Mouse (Mus musculus) heart, embryonic 14.5 days (tissue): ENCODE results near the gene Hs3st5. TPM values are rescaled to one million over a fixed set of nuclear protein-coding genes. Genes with fewer than 3 reads are reported as not detected.

Source experiments
- ATAC-seq: fragments of 200-750 bp; cut with Nextera tagmentation; 2 replicates; pipeline ENCODE4 v1.8.0; 2017; ENCODE audit warnings: low read depth, moderate TSS enrichment; ENCODE audit not compliant: insufficient number of reproducible peaks, insufficient read depth, low FRiP score
- H3K27ac ChIP-seq, 2 experiments: fragments of 200-500 bp in 1 of 2; fragments of 300-500 bp in 1 of 2; sonication (generic) in 1 of 2; replicated peaks in 1 of 2; 2 replicates each; pipeline ENCODE4 v1.5.1; 2012 to 2014; ENCODE audit warnings: low read depth in 2 of 2, low read length in 2 of 2, control low read depth in 1 of 2, mild to moderate bottlenecking in 1 of 2, mixed read lengths in 1 of 2; ENCODE audit not compliant: control insufficient read depth in 1 of 2, insufficient read depth in 1 of 2
- H3K27me3 ChIP-seq: fragments of 300-500 bp; sonication (generic); 2 replicates; pipeline ENCODE4 v1.6.1; 2014; ENCODE audit warnings: mild to moderate bottlenecking, low read length, control low read depth; ENCODE audit not compliant: control insufficient read depth, insufficient read depth
- H3K36me3 ChIP-seq: fragments of 300-500 bp; sonication (generic); 2 replicates; pipeline ENCODE4 v1.6.1; 2014; ENCODE audit warnings: mild to moderate bottlenecking, control low read depth, low read length, mixed read lengths; ENCODE audit not compliant: control insufficient read depth, insufficient read depth
- H3K4me1 ChIP-seq, 2 experiments: fragments of 200-500 bp in 1 of 2; fragments of 300-500 bp in 1 of 2; sonication (generic) in 1 of 2; 2 replicates each; pipeline ENCODE4 v1.6.1; 2012 to 2014; ENCODE audit warnings: low read length in 2 of 2, control low read depth in 1 of 2, mixed read lengths in 1 of 2; ENCODE audit not compliant: control insufficient read depth in 2 of 2, insufficient read depth in 2 of 2
- H3K4me2 ChIP-seq: fragments of 300-500 bp; sonication (generic); 2 replicates; pipeline ENCODE4 v1.6.1; 2014; ENCODE audit warnings: mild to moderate bottlenecking, low read length
- H3K4me3 ChIP-seq, 2 experiments: fragments of 200-500 bp in 1 of 2; fragments of 300-500 bp in 1 of 2; sonication (generic) in 1 of 2; 2 replicates each; pipeline ENCODE4 v1.5.1; 2012 to 2014; ENCODE audit warnings: low read length in 2 of 2, mild to moderate bottlenecking in 2 of 2, control low read depth in 1 of 2, low read depth in 1 of 2, moderate library complexity in 1 of 2; ENCODE audit not compliant: control insufficient read depth in 1 of 2, insufficient read depth in 1 of 2
- H3K9ac ChIP-seq: fragments of 300-500 bp; sonication (generic); 2 replicates; pipeline ENCODE4 v1.6.1; 2014; ENCODE audit warnings: mild to moderate bottlenecking, low read length
- H3K9me3 ChIP-seq: fragments of 300-500 bp; sonication (generic); 2 replicates; pipeline ENCODE4 v1.6.1; 2016; ENCODE audit warnings: low read length, control low read depth; ENCODE audit not compliant: control insufficient read depth
- WGBS: fragments of 180-500 bp; shearing (Covaris S2); extraction: QIAGEN DNeasy Blood & Tissue Kit; methylation state at CpG from one replicate; pipeline ENCODE4 v1.1.7; 2014; 5-methylcytosine and 5-hydroxymethylcytosine counted together
- polyA plus RNA-seq: library from polyadenylated mRNA; unstranded; fragments of >200 nt; fragmentation: Nextera tagmentation; extraction: Ambion mirVana; gene quantifications from 2 replicates; pipeline ENCODE4 v1.2.1, GENCODE M21; 2014

Hs3st5 gene
- polyA plus RNA-seq, 1 experiment from 2014 or later = 0.19 TPM

DNA sequence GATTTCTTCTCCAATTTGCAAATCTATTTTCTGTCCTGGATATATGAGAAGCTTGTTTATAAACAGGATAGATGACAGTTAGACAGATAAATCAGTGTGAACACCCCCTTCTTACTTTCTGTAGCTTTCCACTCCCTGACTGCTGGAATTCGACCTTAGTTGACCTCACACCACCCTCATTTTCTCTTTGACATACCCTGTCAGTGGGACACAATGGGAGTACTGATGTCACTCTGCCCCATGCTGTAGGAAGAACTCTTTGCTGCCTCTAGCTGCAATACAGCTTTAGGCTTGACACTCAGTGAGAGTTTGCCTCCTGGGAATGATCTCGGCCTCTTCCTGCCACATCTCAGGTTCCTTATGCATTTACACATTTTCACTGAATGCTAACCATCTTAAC, 297.1 kb downstream of the Hs3st5 start:
- no peaks in the 10 kb centered on the region for H3K27me3 ChIP-seq
- no peaks in the 10 kb centered on the region for H3K4me1 ChIP-seq
- no peaks in the 10 kb centered on the region for H3K36me3 ChIP-seq
- no peak overlapping the region for H3K9ac ChIP-seq
- no peak overlapping the region for H3K27ac ChIP-seq
- ATAC-seq = no peak
- 25% methylated on average over 2 of the region's 2 CpGs for WGBS
- no peak overlapping the region for H3K4me2 ChIP-seq
- H3K4me3 ChIP-seq = no peak overlapping the region
- no peaks in the 10 kb centered on the region for H3K9me3 ChIP-seq

DNA sequence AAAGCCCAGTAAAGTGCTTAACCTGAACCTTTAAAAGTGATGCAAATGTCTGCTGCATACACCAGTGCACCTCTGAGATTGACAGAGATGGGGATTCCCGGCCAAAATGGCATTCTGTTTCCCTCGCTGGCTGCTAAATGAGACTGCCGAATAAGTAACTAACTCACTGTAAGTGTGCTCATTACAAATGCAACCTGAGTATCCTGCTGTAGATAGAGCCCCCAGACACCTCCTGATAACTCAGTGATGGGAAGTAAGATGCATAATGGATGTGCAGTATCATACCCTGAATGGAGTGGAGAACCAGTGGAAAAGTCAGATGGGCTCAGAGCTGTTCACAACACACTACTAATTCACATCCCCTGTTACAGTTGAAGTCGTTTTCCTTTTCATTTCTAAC, 298.7 kb downstream of the Hs3st5 start:
- Histone ChIP-seq H3K4me1 (no peaks in the 10 kb centered on the region), H3K27ac (no peak overlapping the region), H3K4me2 (no peak overlapping the region), H3K4me3 (no peak overlapping the region), H3K9ac (no peak overlapping the region), H3K27me3 (no peaks in the 10 kb centered on the region), H3K36me3 (no peaks in the 10 kb centered on the region), H3K9me3 (no peaks in the 10 kb centered on the region)
- 81% methylated on average over 4 of the region's 4 CpGs for WGBS
- ATAC-seq = no peak

DNA sequence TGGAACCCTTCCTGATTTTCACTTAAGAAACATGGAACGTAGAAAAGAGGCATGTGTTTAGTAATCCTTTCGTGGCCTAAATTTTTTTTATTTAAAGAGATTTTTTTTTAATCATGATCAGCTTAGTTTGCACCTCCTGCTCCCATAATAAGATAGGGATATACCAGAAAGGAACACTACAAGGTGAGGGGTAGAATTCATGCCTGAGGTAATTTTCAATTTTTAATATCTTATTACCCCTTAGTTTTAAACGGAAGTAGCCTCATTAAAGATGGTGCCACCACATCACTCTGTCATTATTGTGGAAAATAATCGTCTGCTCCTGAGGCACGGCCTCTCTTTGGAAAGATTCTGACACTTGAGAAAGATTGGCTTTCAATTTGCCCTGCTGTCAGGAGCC, 299.2 kb downstream of the Hs3st5 start:
- Histone ChIP-seq H3K27me3 (no peaks in the 10 kb centered on the region), H3K27ac (no peak overlapping the region), H3K4me3 (no peak overlapping the region), H3K9me3 (no peaks in the 10 kb centered on the region), H3K36me3 (no peaks in the 10 kb centered on the region), H3K9ac (no peak overlapping the region), H3K4me2 (no peak overlapping the region), H3K4me1 (no peaks in the 10 kb centered on the region)
- WGBS = 82% methylated on average over 5 of the region's 5 CpGs
- no peak for ATAC-seq

DNA sequence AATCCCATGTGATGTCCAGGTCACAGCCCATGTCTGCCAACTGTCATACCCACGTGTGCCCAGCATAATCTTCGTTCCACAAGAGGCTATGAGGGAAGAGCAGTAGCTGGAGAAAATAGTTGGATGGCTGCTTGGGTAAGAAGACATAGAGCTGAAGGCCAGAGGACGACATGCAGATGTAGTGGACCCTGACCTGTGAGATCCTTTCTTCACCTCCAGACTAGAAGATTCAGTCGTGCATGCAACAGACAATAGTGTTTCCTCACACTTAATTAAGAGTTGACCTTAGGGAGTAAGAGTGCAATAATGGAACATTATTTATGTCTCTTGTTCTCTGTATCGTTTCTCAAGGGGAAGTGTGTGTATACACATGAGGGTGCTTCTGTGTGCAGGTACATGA, 300.4 kb downstream of the Hs3st5 start:
- Histone ChIP-seq H3K27me3 (no peaks in the 10 kb centered on the region), H3K4me3 (no peak overlapping the region), H3K4me1 (no peaks in the 10 kb centered on the region), H3K9me3 (no peaks in the 10 kb centered on the region), H3K27ac (no peak overlapping the region), H3K9ac (no peak overlapping the region), H3K36me3 (no peaks in the 10 kb centered on the region), H3K4me2 (no peak overlapping the region)
- no peak for ATAC-seq
- WGBS = 66% methylated on average over 5 of the region's 5 CpGs

DNA sequence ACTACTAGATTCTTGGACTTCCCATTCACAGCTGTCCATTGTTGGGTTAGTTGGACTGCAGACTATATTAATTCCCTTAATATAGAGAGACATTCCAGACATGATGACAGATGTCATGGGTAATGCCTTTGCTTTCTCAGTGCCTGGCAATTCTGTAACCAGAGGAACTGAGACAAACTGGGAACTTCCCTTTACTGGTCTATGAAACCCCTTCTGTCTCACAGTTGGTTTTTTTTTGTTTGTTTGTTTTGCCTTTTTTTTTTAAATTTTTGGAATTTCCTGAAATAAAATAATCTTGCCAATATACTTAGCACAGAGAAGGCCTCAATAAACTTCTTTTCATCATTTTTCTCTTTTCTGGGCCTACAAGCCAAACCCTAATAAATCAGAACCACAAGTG, 312.3 kb downstream of the Hs3st5 start:
- Histone ChIP-seq H3K27ac (no peak overlapping the region), H3K36me3 (no peaks in the 10 kb centered on the region), H3K9ac (no peak overlapping the region), H3K27me3 (no peaks in the 10 kb centered on the region), H3K4me2 (no peak overlapping the region), H3K9me3 (no peaks in the 10 kb centered on the region), H3K4me3 (no peak overlapping the region), H3K4me1 (no peaks in the 10 kb centered on the region)
- ATAC-seq = no peak

DNA sequence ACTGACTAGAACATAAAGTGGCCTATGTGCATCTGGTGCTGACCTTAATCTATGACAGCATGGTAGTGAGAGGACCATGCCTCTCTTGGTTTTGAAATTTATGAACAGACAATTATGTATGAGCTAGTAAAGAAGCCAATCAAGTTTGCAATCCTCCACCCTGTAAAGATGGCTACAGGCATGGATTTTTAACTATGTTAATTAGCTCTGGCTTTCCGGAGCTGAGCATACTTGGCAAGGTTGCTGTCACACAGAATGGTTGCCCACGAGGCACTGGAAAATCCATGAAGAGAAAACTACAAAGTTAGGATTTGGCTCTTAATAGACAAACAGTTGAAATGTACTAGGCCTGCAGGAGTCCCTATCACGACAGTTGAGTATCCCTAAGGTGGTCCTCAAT, 322.5 kb downstream of the Hs3st5 start:
- no peak overlapping the region for H3K4me3 ChIP-seq
- H3K9ac ChIP-seq = no peak overlapping the region
- no peak for ATAC-seq
- H3K27me3 ChIP-seq = no peaks in the 10 kb centered on the region
- no peaks in the 10 kb centered on the region for H3K4me1 ChIP-seq
- no peaks in the 10 kb centered on the region for H3K36me3 ChIP-seq
- H3K9me3 ChIP-seq = no peaks in the 10 kb centered on the region
- no peak overlapping the region for H3K27ac ChIP-seq
- 64% methylated on average over 3 of the region's 3 CpGs for WGBS
- no peak overlapping the region for H3K4me2 ChIP-seq

DNA sequence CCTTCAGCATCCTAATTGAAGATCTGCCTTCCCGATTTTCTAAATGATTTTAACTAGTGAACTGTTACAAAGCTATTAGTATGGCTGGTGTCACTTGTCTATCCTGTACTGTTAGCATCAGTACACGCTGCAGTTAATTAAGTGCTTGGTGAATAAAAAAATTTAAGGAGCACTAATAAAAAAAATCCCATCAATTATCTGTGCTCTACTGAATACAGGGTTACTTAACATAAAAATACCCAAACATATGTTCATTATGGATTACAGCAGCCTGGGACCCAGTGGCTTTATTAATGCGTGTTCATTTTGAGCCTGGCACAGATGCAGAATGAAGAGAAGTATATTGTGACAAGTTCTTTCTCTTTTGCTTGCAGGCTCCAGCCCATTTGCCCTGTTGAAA, 325.6 kb downstream of the Hs3st5 start:
- Histone ChIP-seq H3K4me2 (no peak overlapping the region), H3K9me3 (no peaks in the 10 kb centered on the region), H3K9ac (no peak overlapping the region), H3K4me1 (no peaks in the 10 kb centered on the region), H3K27ac (no peak overlapping the region), H3K4me3 (no peak overlapping the region), H3K36me3 (no peaks in the 10 kb centered on the region), H3K27me3 (no peaks in the 10 kb centered on the region)
- 79% methylated on average over 3 of the region's 3 CpGs for whole genome bisulfite sequencing
- no peak for ATAC-seq

DNA sequence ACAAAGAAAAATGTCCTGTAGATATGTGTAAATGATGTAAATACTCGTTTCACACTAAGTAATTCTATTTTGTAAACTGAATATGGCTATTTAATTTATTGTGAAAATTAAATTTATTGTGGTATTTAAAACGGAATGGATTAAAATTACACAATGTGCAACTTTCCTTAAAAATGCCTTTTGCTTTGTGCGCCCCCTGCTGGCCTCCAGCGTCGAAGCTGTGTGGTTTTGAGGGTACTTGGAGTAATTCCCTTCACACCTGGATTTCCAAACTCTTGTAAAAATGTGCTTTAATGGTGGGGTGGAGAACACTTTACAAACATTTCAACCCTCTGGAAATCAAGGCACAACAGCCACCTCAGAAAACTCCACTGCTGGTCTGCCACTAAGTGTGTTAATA, 327.6 kb downstream of the Hs3st5 start:
- Histone ChIP-seq H3K9me3 (no peaks in the 10 kb centered on the region), H3K27ac (no peak overlapping the region), H3K4me2 (no peak overlapping the region), H3K9ac (no peak overlapping the region), H3K36me3 (no peaks in the 10 kb centered on the region), H3K27me3 (no peaks in the 10 kb centered on the region), H3K4me3 (no peak overlapping the region), H3K4me1 (no peaks in the 10 kb centered on the region)
- 15% methylated on average over 5 of the region's 5 CpGs for WGBS
- ATAC-seq = no peak
